In genomic region chr19:47264322-47265092, GRCm38 (mm10) we compare ENCODE assay signal across 8 mouse cellular contexts.
DNase-seq lines count a peak whose midpoint lies in the region; ATAC-seq and TF ChIP-seq lines count a peak whose summit lies in the region.

No protein-coding gene starts in this region.

- intact Hi-C loops in left cerebral cortex, postnatal 14 days (cut with DNase I) = loop anchor here (1.0 kb wide), 1 partner anchor 74 kb away; no protein-coding TSS in a partner anchor

- TF ChIP-seq CTCF in spleen, adult 2 months (IDR thresholded peaks at IDR 0.05; ENCODE audit: extremely low read depth, insufficient read depth, insufficient read length, insufficient replicate concordance) = peak; percentile 26; the same call in 1 of the 2 replicates

- H3K9me3 ChIP-seq in intestine, embryonic 15.5 days = no peaks in the 10 kb centered on the region
- H3K9me3 ChIP-seq in midbrain, embryonic 13.5 days = no peaks in the 10 kb centered on the region

- H3K4me1 ChIP-seq in spleen, adult 2 months (ENCODE audit: control insufficient read depth, insufficient read depth, insufficient read length) = no peaks in the 10 kb centered on the region
- peaks cover 3% of the 10 kb centered on the region; the same call in 1 of the 2 replicates for H3K4me1 ChIP-seq in intestine, embryonic 15.5 days (replicated peaks)
- H3K4me1 ChIP-seq in midbrain, embryonic 13.5 days (replicated peaks) = no peaks in the 10 kb centered on the region

- no peaks in the 10 kb centered on the region for H3K27me3 ChIP-seq in spleen, adult 2 months (ENCODE audit: control insufficient read depth, insufficient read depth, low read length)
- H3K27me3 ChIP-seq in intestine, embryonic 15.5 days (replicated peaks) = no peaks in the 10 kb centered on the region
- no peaks in the 10 kb centered on the region for H3K27me3 ChIP-seq in midbrain, embryonic 13.5 days
- no peaks in the 10 kb centered on the region for H3K27me3 ChIP-seq in splenic B cell, adult 2 months (ENCODE audit: control insufficient read depth, insufficient read depth, low read length, poor library complexity, severe bottlenecking)

- peak; percentile 61 for ATAC-seq in intestine, embryonic 15.5 days
- peak; percentile 80 for ATAC-seq in midbrain, embryonic 13.5 days

- H3K36me3 ChIP-seq in spleen, adult 2 months (ENCODE audit: control insufficient read depth, insufficient read depth, low read length) = peaks cover 26% of the 10 kb centered on the region
- peaks cover 28% of the 10 kb centered on the region for H3K36me3 ChIP-seq in intestine, embryonic 15.5 days
- H3K36me3 ChIP-seq in midbrain, embryonic 13.5 days = peaks cover 25% of the 10 kb centered on the region
- H3K36me3 ChIP-seq in splenic B cell, adult 2 months (ENCODE audit: control insufficient read depth, insufficient read depth, low read length, poor library complexity, severe bottlenecking) = peaks cover 15% of the 10 kb centered on the region

- no peak overlapping the region for H3K9ac ChIP-seq in intestine, embryonic 15.5 days
- H3K9ac ChIP-seq in midbrain, embryonic 13.5 days (replicated peaks) = no peak overlapping the region

- WGBS in spleen, adult 2 months = 65% methylated on average over 11 of the region's 11 CpGs
- WGBS in intestine, embryonic 15.5 days = 44% methylated on average over 11 of the region's 11 CpGs
- 50% methylated on average over 11 of the region's 11 CpGs for WGBS in midbrain, embryonic 13.5 days

- H3K4me2 ChIP-seq in intestine, embryonic 15.5 days (replicated peaks) = no peak overlapping the region
- H3K4me2 ChIP-seq in midbrain, embryonic 13.5 days (replicated peaks) = no peak overlapping the region

- no peak for TF ChIP-seq POLR2A in spleen, adult 2 months (IDR thresholded peaks at IDR 0.05; ENCODE audit: low read depth, low read length)

- H3K4me3 ChIP-seq in spleen, adult 2 months (ENCODE audit: extremely low read depth, insufficient read depth, insufficient read length) = no peak overlapping the region
- no peak overlapping the region for H3K4me3 ChIP-seq in intestine, embryonic 15.5 days (replicated peaks)
- no peak overlapping the region for H3K4me3 ChIP-seq in midbrain, embryonic 13.5 days (replicated peaks)

- H3K27ac ChIP-seq in spleen, adult 2 months (ENCODE audit: insufficient read depth, low read length) = no peak overlapping the region
- no peak overlapping the region for H3K27ac ChIP-seq in intestine, embryonic 15.5 days
- no peak overlapping the region for H3K27ac ChIP-seq in midbrain, embryonic 13.5 days

- no peak for DNase-seq in spleen, adult 2 months (ENCODE audit: low read depth in 1 of 2, low spot score in 2 of 2)
- DNase-seq in spleen, postnatal 4 days (ENCODE audit: low spot score in 2 of 2) = no peak
- peak; percentile 92 to 93 for DNase-seq in cerebellum, postnatal 10 days
- DNase-seq in frontal cortex, postnatal 36 days (ENCODE audit: low spot score in 2 of 2) = peak; percentile 79
- DNase-seq in left cerebral cortex, postnatal 14 days (ENCODE audit: low spot score in 2 of 2) = peak; percentile 76 to 83
- DNase-seq in splenic B cell, adult 2 months (ENCODE audit: low read depth, low spot score) = peak; percentile 40

Comparison
In these comparisons a context has a peak if more than half of its experiments do, and no peak if none do; other contexts are left out.
1. DNase-seq: peak in cerebellum, postnatal 10 days (2 of 2), frontal cortex, postnatal 36 days (2 of 2), left cerebral cortex, postnatal 14 days (2 of 2) and splenic B cell, adult 2 months (single experiment); none in spleen, adult 2 months (0 of 2) and spleen, postnatal 4 days (0 of 2).